Mouse (Mus musculus) limb, embryonic 12.5 days (tissue): ENCODE measurements around the gene Lyst. TPM values are rescaled to one million over a fixed set of nuclear protein-coding genes. Genes with fewer than 3 reads are reported as not detected.
"Not testable (repeated sequence)": the region's sequence is repeated elsewhere in the genome, so short reads cannot be mapped to it uniquely, and the experiment has no call there.

Experiments used
- ATAC-seq: fragments of 200-750 bp; cut with Nextera tagmentation; 2 replicates; pipeline ENCODE4 v1.8.0; 2017; ENCODE audit warnings: low read depth, moderate TSS enrichment; ENCODE audit not compliant: insufficient number of reproducible peaks, insufficient read depth, low FRiP score, low TSS enrichment
- H3K27ac ChIP-seq: fragments of 300-500 bp; sonication (generic); 2 replicates; pipeline ENCODE4 v1.5.1; 2016; ENCODE audit warnings: mild to moderate bottlenecking, moderate library complexity
- H3K27me3 ChIP-seq: fragments of 300-500 bp; sonication (generic); 2 replicates; pipeline ENCODE4 v1.6.1; 2016; ENCODE audit warnings: mild to moderate bottlenecking, moderate library complexity
- H3K36me3 ChIP-seq: fragments of 300-500 bp; sonication (generic); 2 replicates; pipeline ENCODE4 v1.6.1; 2016; ENCODE audit warnings: mild to moderate bottlenecking, moderate library complexity
- H3K4me1 ChIP-seq: fragments of 300-500 bp; sonication (generic); replicated peaks from 2 replicates; pipeline ENCODE4 v1.6.1; 2016
- H3K4me2 ChIP-seq: fragments of 300-500 bp; sonication (generic); 2 replicates; pipeline ENCODE4 v1.6.1; 2016; ENCODE audit warnings: mild to moderate bottlenecking, moderate library complexity
- H3K4me3 ChIP-seq: fragments of 300-500 bp; sonication (generic); replicated peaks from 2 replicates; pipeline ENCODE4 v1.5.1; 2016; ENCODE audit warnings: mild to moderate bottlenecking
- H3K9ac ChIP-seq: fragments of 300-500 bp; sonication (generic); replicated peaks from 2 replicates; pipeline ENCODE4 v1.6.1; 2016; ENCODE audit warnings: mild to moderate bottlenecking, moderate library complexity
- H3K9me3 ChIP-seq: fragments of 300-500 bp; sonication (generic); 2 replicates; pipeline ENCODE4 v1.6.1; 2016; ENCODE audit warnings: mild to moderate bottlenecking, moderate library complexity
- WGBS: fragments of 180-500 bp; shearing (Covaris S2); methylation state at CpG from one replicate; pipeline ENCODE4 v1.1.7; 2016; 5-methylcytosine and 5-hydroxymethylcytosine counted together
- polyA plus RNA-seq: library from polyadenylated mRNA; unstranded; fragments of >200 nt; fragmentation: Nextera tagmentation; extraction: Ambion mirVana; gene quantifications from 2 replicates; pipeline ENCODE4 v1.2.1, GENCODE M21; 2016

Gene Lyst
- polyA plus RNA-seq, 1 experiment from 2014 or later: 4.0 TPM

GRCm38 (mm10) chr13:13637981-13638380 is 47.8 kb downstream of the Lyst start:
- WGBS: 78% methylated on average over 6 of the region's 6 CpGs
- no peak overlapping the region for H3K27ac ChIP-seq
- no peak for ATAC-seq
- no peaks in the 10 kb centered on the region for H3K9me3 ChIP-seq
- H3K4me2 ChIP-seq: no peak overlapping the region
- H3K4me3 ChIP-seq: no peak overlapping the region
- H3K4me1 ChIP-seq: no peaks in the 10 kb centered on the region
- H3K27me3 ChIP-seq: no peaks in the 10 kb centered on the region
- no peak overlapping the region for H3K9ac ChIP-seq
- no peaks in the 10 kb centered on the region for H3K36me3 ChIP-seq

- no peak for ATAC-seq
- no peak overlapping the region for H3K4me3 ChIP-seq
- no peak overlapping the region for H3K27ac ChIP-seq
- no peaks in the 10 kb centered on the region for H3K27me3 ChIP-seq
- no peaks in the 10 kb centered on the region for H3K36me3 ChIP-seq
- H3K9me3 ChIP-seq: no peaks in the 10 kb centered on the region
- no peak overlapping the region for H3K9ac ChIP-seq
- H3K4me2 ChIP-seq: no peak overlapping the region
- WGBS: 87% methylated on average over 4 of the region's 4 CpGs
- no peaks in the 10 kb centered on the region for H3K4me1 ChIP-seq
These were observed 48.5 kb downstream of the Lyst start for GRCm38 (mm10) chr13:13638725-13639124.

GRCm38 (mm10) chr13:13647296-13647695 is 57.1 kb downstream of the Lyst start:
- ATAC-seq: no peak
- H3K4me3 ChIP-seq: no peak overlapping the region
- H3K9me3 ChIP-seq: 0 out of 2 replicates have a peak, but pooled peaks cover 3% of the 10 kb centered on the region
- no peaks in the 10 kb centered on the region for H3K36me3 ChIP-seq
- H3K27ac ChIP-seq: no peak overlapping the region
- no peaks in the 10 kb centered on the region for H3K4me1 ChIP-seq
- H3K9ac ChIP-seq: no peak overlapping the region
- H3K4me2 ChIP-seq: no peak overlapping the region
- H3K27me3 ChIP-seq: no peaks in the 10 kb centered on the region
- 80% methylated on average over 3 of the region's 3 CpGs for WGBS

- Histone ChIP-seq H3K9me3 (no peaks in the 10 kb centered on the region), H3K4me2 (no peak overlapping the region), H3K4me1 (no peaks in the 10 kb centered on the region), H3K27me3 (no peaks in the 10 kb centered on the region), H3K4me3 (no peak overlapping the region), H3K36me3 (no peaks in the 10 kb centered on the region; the same call in 1 of the 2 replicates), H3K9ac (no peak overlapping the region), H3K27ac (no peak overlapping the region)
- no peak for ATAC-seq
- 93% methylated on average over 3 of the region's 3 CpGs for WGBS
These were observed 65.3 kb downstream of the Lyst start for GRCm38 (mm10) chr13:13655453-13655852.

GRCm38 (mm10) chr13:13666103-13666502 is 75.9 kb downstream of the Lyst start:
- H3K4me3 ChIP-seq, H3K36me3 ChIP-seq, H3K4me2 ChIP-seq, H3K9ac ChIP-seq, H3K27ac ChIP-seq, ATAC-seq, H3K9me3 ChIP-seq, H3K4me1 ChIP-seq, H3K27me3 ChIP-seq: not testable (repeated sequence)
- 65% methylated on average over 2 of the region's 2 CpGs for WGBS

GRCm38 (mm10) chr13:13670669-13671068 is 80.5 kb downstream of the Lyst start:
- Histone ChIP-seq H3K27ac (no peak overlapping the region), H3K9me3 (no peaks in the 10 kb centered on the region), H3K4me1 (no peaks in the 10 kb centered on the region), H3K4me3 (no peak overlapping the region), H3K27me3 (no peaks in the 10 kb centered on the region), H3K9ac (no peak overlapping the region), H3K36me3 (peaks cover 7% of the 10 kb centered on the region; the same call in 1 of the 2 replicates), H3K4me2 (no peak overlapping the region)
- ATAC-seq: no peak
- 42% methylated on average over 5 of the region's 5 CpGs for WGBS

GRCm38 (mm10) chr13:13671585-13672328 is 81.6 kb downstream of the Lyst start:
- Histone ChIP-seq H3K4me1 (no peaks in the 10 kb centered on the region), H3K9me3 (no peaks in the 10 kb centered on the region), H3K27ac (no peak overlapping the region), H3K27me3 (no peaks in the 10 kb centered on the region), H3K4me3 (no peak overlapping the region), H3K9ac (no peak overlapping the region), H3K36me3 (peaks cover 7% of the 10 kb centered on the region; the same call in 1 of the 2 replicates), H3K4me2 (no peak overlapping the region)
- 77% methylated on average over 6 of the region's 6 CpGs for WGBS
- ATAC-seq: no peak

- Histone ChIP-seq H3K9me3 (no peaks in the 10 kb centered on the region), H3K27ac (no peak overlapping the region), H3K9ac (no peak overlapping the region), H3K27me3 (no peaks in the 10 kb centered on the region), H3K36me3 (peaks cover 12% of the 10 kb centered on the region), H3K4me3 (no peak overlapping the region), H3K4me2 (no peak overlapping the region), H3K4me1 (no peaks in the 10 kb centered on the region)
- WGBS: 90% methylated on average over 4 of the region's 4 CpGs
- no peak for ATAC-seq
These were observed 84.6 kb downstream of the Lyst start for GRCm38 (mm10) chr13:13674669-13675343.

- ATAC-seq: no peak
- no peak overlapping the region for H3K4me3 ChIP-seq
- no peaks in the 10 kb centered on the region for H3K27me3 ChIP-seq
- H3K4me1 ChIP-seq: no peaks in the 10 kb centered on the region
- 86% methylated on average over 8 of the region's 8 CpGs for WGBS
- H3K27ac ChIP-seq: no peak overlapping the region
- H3K36me3 ChIP-seq: peaks cover 12% of the 10 kb centered on the region
- H3K4me2 ChIP-seq: no peak overlapping the region
- H3K9me3 ChIP-seq: no peaks in the 10 kb centered on the region
- H3K9ac ChIP-seq: no peak overlapping the region
These were observed 87.7 kb downstream of the Lyst start for GRCm38 (mm10) chr13:13677871-13678270.

- WGBS: 65% methylated on average over 6 of the region's 6 CpGs
- H3K27me3 ChIP-seq: no peaks in the 10 kb centered on the region
- no peak overlapping the region for H3K27ac ChIP-seq
- H3K9me3 ChIP-seq: no peaks in the 10 kb centered on the region
- H3K4me3 ChIP-seq: no peak overlapping the region
- H3K9ac ChIP-seq: no peak overlapping the region
- H3K4me2 ChIP-seq: no peak overlapping the region
- no peak for ATAC-seq
- no peaks in the 10 kb centered on the region for H3K4me1 ChIP-seq
- peaks cover 6% of the 10 kb centered on the region; the same call in 1 of the 2 replicates for H3K36me3 ChIP-seq
These were observed 91.4 kb downstream of the Lyst start for GRCm38 (mm10) chr13:13681642-13682041.

- WGBS: 85% methylated on average over 5 of the region's 5 CpGs
- no peak overlapping the region for H3K27ac ChIP-seq
- H3K9me3 ChIP-seq: no peaks in the 10 kb centered on the region
- H3K27me3 ChIP-seq: no peaks in the 10 kb centered on the region
- no peak for ATAC-seq
- no peak overlapping the region for H3K9ac ChIP-seq
- peaks cover 7% of the 10 kb centered on the region; the same call in 1 of the 2 replicates for H3K36me3 ChIP-seq
- no peak overlapping the region for H3K4me2 ChIP-seq
- no peaks in the 10 kb centered on the region for H3K4me1 ChIP-seq
- H3K4me3 ChIP-seq: no peak overlapping the region
These were observed 113.3 kb downstream of the Lyst start for GRCm38 (mm10) chr13:13703476-13703875.
